ENCODE assay signal across 12 mouse cellular contexts in genomic region chr5:66076685-66077301, GRCm38 (mm10).
DNase-seq lines count a peak whose midpoint lies in the region; ATAC-seq and TF ChIP-seq lines count a peak whose summit lies in the region.
"Had no signal": no experiment of that assay in that cellular context is flagged by ENCODE, and none has a peak within 500 bp of the region (broad histone marks: within the 10 kb centered on the region; RNA-seq: fewer than 3 reads in every experiment).

No protein-coding gene starts in this region.

- 60% methylated on average over 12 of the region's 12 CpGs for WGBS in heart, embryonic 15.5 days

- no peak overlapping the region for H3K4me2 ChIP-seq in heart, embryonic 15.5 days
- H3K4me2 ChIP-seq: embryonic facial prominence, embryonic 12.5 days; forebrain, embryonic 12.5 days had no signal

- TF ChIP-seq CTCF in testis, adult 2 months (IDR thresholded peaks at IDR 0.05; ENCODE audit: control insufficient read depth, insufficient read depth, insufficient replicate concordance, low read depth, low read length) = no peak

- no peak for TF ChIP-seq POLR2A in testis, adult 2 months (IDR thresholded peaks at IDR 0.05; ENCODE audit: control insufficient read depth, low read depth, low read length)

- intact Hi-C loops in heart, postnatal 36 days (cut with DNase I) = no loop called here

- no peak for ATAC-seq in heart, embryonic 15.5 days (replicated peaks; ENCODE audit: insufficient number of reproducible peaks, insufficient read depth, low FRiP score, low read depth)
- ATAC-seq in frontal cortex, adult (ENCODE audit: low TSS enrichment) = no peak
- ATAC-seq: inflammation-experienced regulatory T-cells, adult 6 months; midbrain, embryonic 16.5 days had no signal

- peaks cover 5% of the 10 kb centered on the region; the same call in 1 of the 2 replicates for H3K4me1 ChIP-seq in heart, embryonic 15.5 days (replicated peaks)
- no peaks in the 10 kb centered on the region; the same call in none of the 2 replicates for H3K4me1 ChIP-seq in testis, adult 2 months (ENCODE audit: control insufficient read depth, insufficient read depth, low read length)
- H3K4me1 ChIP-seq: embryonic facial prominence, embryonic 12.5 days; forebrain, embryonic 12.5 days had no signal

- H3K9me3 ChIP-seq in heart, embryonic 15.5 days (replicated peaks) = no peaks in the 10 kb centered on the region
- H3K9me3 ChIP-seq: embryonic facial prominence, embryonic 12.5 days; forebrain, embryonic 12.5 days had no signal

- no peaks in the 10 kb centered on the region for H3K36me3 ChIP-seq in heart, embryonic 15.5 days
- H3K36me3 ChIP-seq in testis, adult 2 months (ENCODE audit: control insufficient read depth, insufficient read depth, low read length) = no peaks in the 10 kb centered on the region
- H3K36me3 ChIP-seq: embryonic facial prominence, embryonic 12.5 days; forebrain, embryonic 12.5 days had no signal

- DNase-seq in heart, postnatal 36 days = no peak
- no peak for DNase-seq in testis, postnatal 10 days (ENCODE audit: low spot score)
- DNase-seq in kidney, postnatal 36 days = peak; percentile 54 to 75
- DNase-seq in cerebellum, adult 9-11 months = no peak
- DNase-seq in urinary bladder, postnatal 10 days (ENCODE audit: low spot score) = no peak

- H3K9ac ChIP-seq in heart, embryonic 15.5 days = no peak overlapping the region
- H3K9ac ChIP-seq: embryonic facial prominence, embryonic 12.5 days; forebrain, embryonic 12.5 days had no signal

- H3K27ac ChIP-seq in heart, embryonic 15.5 days = 0 out of 2 replicates have a peak overlapping the region, but pooled peaks have one; percentile 7
- peak overlapping the region; percentile 23; the same call in 1 of the 2 replicates for H3K27ac ChIP-seq in testis, adult 2 months (ENCODE audit: control insufficient read depth, insufficient read depth, low read depth, low read length)
- H3K27ac ChIP-seq: embryonic facial prominence, embryonic 12.5 days; forebrain, embryonic 12.5 days had no signal

- no peak overlapping the region for H3K4me3 ChIP-seq in heart, embryonic 15.5 days
- H3K4me3 ChIP-seq in testis, adult 2 months (ENCODE audit: control insufficient read depth, low read depth, low read length) = peak overlapping the region; percentile 50
- H3K4me3 ChIP-seq: embryonic facial prominence, embryonic 12.5 days; forebrain, embryonic 12.5 days had no signal

- H3K27me3 ChIP-seq in heart, embryonic 15.5 days = no peaks in the 10 kb centered on the region
- no peaks in the 10 kb centered on the region for H3K27me3 ChIP-seq in testis, adult 2 months (ENCODE audit: control insufficient read depth, insufficient read depth, low read length)
- H3K27me3 ChIP-seq: embryonic facial prominence, embryonic 12.5 days had no signal

Comparison
In these comparisons a context has a peak if more than half of its experiments do, and no peak if none do; other contexts are left out.
1. DNase-seq: peak in kidney, postnatal 36 days (2 of 2); none in heart, postnatal 36 days (0 of 2), testis, postnatal 10 days (single experiment), cerebellum, adult 9-11 months (single experiment) and urinary bladder, postnatal 10 days (single experiment).